Mouse (Mus musculus): ENCODE measurements at regions not wholly inside any gene's neighbourhood (a gene's known extent, or its start where the extent isn't known, plus 50 kb on each side); places are given as distances from the start of the nearest gene placed in this dataset.

GRCm38 (mm10) chr6:82860485-82860884 lies 79.1 kb downstream of the Sema4f start:
- H3K9me3 ChIP-seq (ENCODE audit: low read length), result no peaks in the 10 kb centered on the region
- 67% methylated on average over 6 of the region's 6 CpGs for WGBS
- ATAC-seq (ENCODE audit: low FRiP score), result no peak
- H3K4me1 ChIP-seq (ENCODE audit: insufficient read depth, low read length), result no peaks in the 10 kb centered on the region
- H3K9ac ChIP-seq (replicated peaks; ENCODE audit: low read length, poor library complexity, severe bottlenecking), result no peak overlapping the region
- DNase-seq (ENCODE audit: low spot score), result no peak
- H3K4me3 ChIP-seq (ENCODE audit: low read depth, low read length), result no peak overlapping the region
- H3K4me2 ChIP-seq (ENCODE audit: low read depth, low read length, poor library complexity, severe bottlenecking), result no peak overlapping the region
- H3K27ac ChIP-seq (ENCODE audit: low read depth, low read length), result no peak overlapping the region
- TF ChIP-seq CTCF (IDR thresholded peaks at IDR 0.05), result no peak
- no peaks in the 10 kb centered on the region for H3K36me3 ChIP-seq (ENCODE audit: insufficient read depth, low read length)
- no peaks in the 10 kb centered on the region for H3K27me3 ChIP-seq (ENCODE audit: insufficient read depth, low read length)

GRCm38 (mm10) chr6:82856218-82856617 lies 82.0 kb upstream of the Hk2 start:
- no peak overlapping the region for H3K4me2 ChIP-seq (ENCODE audit: low read depth, low read length, poor library complexity, severe bottlenecking)
- H3K4me1 ChIP-seq (ENCODE audit: insufficient read depth, low read length), result no peaks in the 10 kb centered on the region
- 86% methylated on average over 9 of the region's 9 CpGs for WGBS
- H3K36me3 ChIP-seq (ENCODE audit: insufficient read depth, low read length), result no peaks in the 10 kb centered on the region
- no peak for ATAC-seq (ENCODE audit: low FRiP score)
- no peak overlapping the region for H3K9ac ChIP-seq (replicated peaks; ENCODE audit: low read length, poor library complexity, severe bottlenecking)
- no peak for DNase-seq (ENCODE audit: low spot score)
- H3K9me3 ChIP-seq (ENCODE audit: low read length), result no peaks in the 10 kb centered on the region
- no peak overlapping the region for H3K4me3 ChIP-seq (ENCODE audit: low read depth, low read length)
- no peak for TF ChIP-seq CTCF (IDR thresholded peaks at IDR 0.05)
- no peak overlapping the region for H3K27ac ChIP-seq (ENCODE audit: low read depth, low read length)
- H3K27me3 ChIP-seq (ENCODE audit: insufficient read depth, low read length), result no peaks in the 10 kb centered on the region

- ATAC-seq (ENCODE audit: low FRiP score), result no peak
- no peak overlapping the region for H3K4me2 ChIP-seq (ENCODE audit: low read depth, low read length, poor library complexity, severe bottlenecking)
- no peak for TF ChIP-seq CTCF (IDR thresholded peaks at IDR 0.05)
- no peak for DNase-seq (ENCODE audit: low spot score)
- 79% methylated on average over 7 of the region's 7 CpGs for WGBS
- H3K27ac ChIP-seq (ENCODE audit: low read depth, low read length), result no peak overlapping the region
- no peak overlapping the region for H3K4me3 ChIP-seq (ENCODE audit: low read depth, low read length)
- no peaks in the 10 kb centered on the region for H3K4me1 ChIP-seq (ENCODE audit: insufficient read depth, low read length)
- H3K9ac ChIP-seq (replicated peaks; ENCODE audit: low read length, poor library complexity, severe bottlenecking), result no peak overlapping the region
- no peaks in the 10 kb centered on the region for H3K27me3 ChIP-seq (ENCODE audit: insufficient read depth, low read length)
- no peaks in the 10 kb centered on the region for H3K9me3 ChIP-seq (ENCODE audit: low read length)
- H3K36me3 ChIP-seq (ENCODE audit: insufficient read depth, low read length), result no peaks in the 10 kb centered on the region
These were observed 81.1 kb upstream of the Hk2 start for GRCm38 (mm10) chr6:82855401-82855800.

GRCm38 (mm10) chr6:82854780-82855179 lies 80.5 kb upstream of the Hk2 start:
- TF ChIP-seq CTCF (IDR thresholded peaks at IDR 0.05), result no peak
- Histone ChIP-seq H3K4me2 (ENCODE audit: low read depth, low read length, poor library complexity, severe bottlenecking) (no peak overlapping the region), H3K4me1 (ENCODE audit: insufficient read depth, low read length) (no peaks in the 10 kb centered on the region), H3K27me3 (ENCODE audit: insufficient read depth, low read length) (no peaks in the 10 kb centered on the region), H3K9me3 (ENCODE audit: low read length) (no peaks in the 10 kb centered on the region), H3K9ac (replicated peaks; ENCODE audit: low read length, poor library complexity, severe bottlenecking) (no peak overlapping the region), H3K4me3 (ENCODE audit: low read depth, low read length) (no peak overlapping the region), H3K27ac (ENCODE audit: low read depth, low read length) (no peak overlapping the region), H3K36me3 (ENCODE audit: insufficient read depth, low read length) (no peaks in the 10 kb centered on the region)
- ATAC-seq (ENCODE audit: low FRiP score) (no peak), DNase-seq (ENCODE audit: low spot score) (no peak)

- Histone ChIP-seq H3K27me3 (ENCODE audit: insufficient read depth, low read length) (no peaks in the 10 kb centered on the region), H3K4me1 (ENCODE audit: insufficient read depth, low read length) (no peaks in the 10 kb centered on the region), H3K36me3 (ENCODE audit: insufficient read depth, low read length) (no peaks in the 10 kb centered on the region), H3K9ac (replicated peaks; ENCODE audit: low read length, poor library complexity, severe bottlenecking) (no peak overlapping the region), H3K9me3 (ENCODE audit: low read length) (no peaks in the 10 kb centered on the region), H3K4me2 (ENCODE audit: low read depth, low read length, poor library complexity, severe bottlenecking) (no peak overlapping the region), H3K4me3 (ENCODE audit: low read depth, low read length) (no peak overlapping the region), H3K27ac (ENCODE audit: low read depth, low read length) (no peak overlapping the region)
- no peak for DNase-seq (ENCODE audit: low spot score)
- ATAC-seq (ENCODE audit: low FRiP score), result no peak
- 70% methylated on average over 6 of the region's 6 CpGs for WGBS
- no peak for TF ChIP-seq CTCF (IDR thresholded peaks at IDR 0.05)
These were observed 80.1 kb upstream of the Hk2 start for GRCm38 (mm10) chr6:82854338-82854737.

GRCm38 (mm10) chr6:82853076-82853475 lies 78.8 kb upstream of the Hk2 start:
- no peak overlapping the region for H3K4me2 ChIP-seq (ENCODE audit: low read depth, low read length, poor library complexity, severe bottlenecking)
- no peak overlapping the region for H3K9ac ChIP-seq (replicated peaks; ENCODE audit: low read length, poor library complexity, severe bottlenecking)
- DNase-seq (ENCODE audit: low spot score), result peak; percentile 22
- no peak for ATAC-seq (ENCODE audit: low FRiP score)
- no peak for TF ChIP-seq CTCF (IDR thresholded peaks at IDR 0.05)
- no peaks in the 10 kb centered on the region for H3K36me3 ChIP-seq (ENCODE audit: insufficient read depth, low read length)
- H3K9me3 ChIP-seq (ENCODE audit: low read length), result no peaks in the 10 kb centered on the region
- H3K27ac ChIP-seq (ENCODE audit: low read depth, low read length), result no peak overlapping the region
- no peak overlapping the region for H3K4me3 ChIP-seq (ENCODE audit: low read depth, low read length)
- 72% methylated on average over 5 of the region's 5 CpGs for WGBS
- H3K4me1 ChIP-seq (ENCODE audit: insufficient read depth, low read length), result no peaks in the 10 kb centered on the region
- H3K27me3 ChIP-seq (ENCODE audit: insufficient read depth, low read length), result no peaks in the 10 kb centered on the region

GRCm38 (mm10) chr6:82850556-82850955 lies 76.3 kb upstream of the Hk2 start:
- Histone ChIP-seq H3K36me3 (ENCODE audit: insufficient read depth, low read length) (no peaks in the 10 kb centered on the region), H3K9me3 (ENCODE audit: low read length) (no peaks in the 10 kb centered on the region), H3K27ac (ENCODE audit: low read depth, low read length) (no peak overlapping the region), H3K4me1 (ENCODE audit: insufficient read depth, low read length) (no peaks in the 10 kb centered on the region), H3K9ac (replicated peaks; ENCODE audit: low read length, poor library complexity, severe bottlenecking) (no peak overlapping the region), H3K4me3 (ENCODE audit: low read depth, low read length) (no peak overlapping the region), H3K27me3 (ENCODE audit: insufficient read depth, low read length) (no peaks in the 10 kb centered on the region), H3K4me2 (ENCODE audit: low read depth, low read length, poor library complexity, severe bottlenecking) (no peak overlapping the region)
- no peak for DNase-seq (ENCODE audit: low spot score)
- TF ChIP-seq CTCF (IDR thresholded peaks at IDR 0.05), result no peak
- no peak for ATAC-seq (ENCODE audit: low FRiP score)
- WGBS, result 94% methylated on average over 9 of the region's 9 CpGs

Measured in midbrain, postnatal 0 days (tissue).